Mouse (Mus musculus): ENCODE data around the gene Tex26. TPM values are rescaled to one million over a fixed set of nuclear protein-coding genes. Genes with fewer than 3 reads are reported as not detected.
A peak's percentile ranks its signal among the peaks of the same experiment; 100 is the strongest.

Tex26 gene
- total RNA-seq, 2 experiments from 2014 or later = 1.0 TPM; not detected in 1

GRCm38 (mm10) chr5:149474701-149475468 is 35.4 kb downstream of the Tex26 start:
- intact Hi-C loops (cut with DNase I) = no loop called here
- no peak for DNase-seq (ENCODE audit: extremely low spot score in 1 of 2, low spot score in 2 of 2)

- peak in 1 of 2 experiments; percentile 11 for DNase-seq (ENCODE audit: extremely low spot score in 1 of 2, low spot score in 2 of 2)
Measured at GRCm38 (mm10) chr5:149481920-149482319, 42.5 kb downstream of the Tex26 start.

DNA sequence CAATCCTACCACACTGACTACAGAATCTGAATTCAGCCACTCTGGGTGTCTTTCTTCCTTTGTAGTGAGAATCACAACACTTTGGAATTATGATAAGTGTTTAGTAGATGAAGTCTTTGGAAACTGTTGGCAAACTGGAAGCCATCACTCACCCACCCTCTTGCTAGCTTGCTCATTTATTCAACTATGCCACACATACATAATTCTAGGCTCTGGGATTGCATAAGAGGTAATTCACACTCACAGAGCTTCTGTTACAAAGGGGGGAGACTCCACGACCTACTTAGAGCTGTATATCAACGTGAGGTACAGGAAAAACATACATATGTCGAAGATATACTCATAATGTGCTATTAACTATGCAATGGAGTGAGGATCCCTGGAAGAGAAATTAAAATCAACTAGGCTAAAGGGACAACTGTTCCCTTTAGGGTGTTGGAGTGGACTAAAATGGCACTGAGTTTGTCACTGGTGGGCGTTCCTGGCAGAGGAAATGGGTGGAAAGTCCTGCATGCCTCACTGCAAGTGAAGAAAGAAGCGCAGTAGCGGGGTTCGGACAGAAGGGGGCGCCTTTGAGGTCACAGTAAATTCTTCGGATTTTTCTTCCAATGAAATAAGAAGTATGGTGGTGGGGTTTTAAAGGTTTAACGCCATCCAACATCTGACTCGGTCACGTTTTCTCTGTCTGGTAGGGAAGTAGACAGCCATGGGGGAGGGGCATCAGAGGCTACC is 44.0 kb downstream of the Tex26 start:
- intact Hi-C loops (cut with DNase I) = no loop called here
- DNase-seq (ENCODE audit: extremely low spot score in 1 of 2, low spot score in 2 of 2) = peak in 1 of 2 experiments; percentile 37

More at GRCm38 (mm10) chr5:149481920-149482319, 42.5 kb downstream of the Tex26 start:
- intact Hi-C loops (cut with DNase I) = no loop called here

DNA sequence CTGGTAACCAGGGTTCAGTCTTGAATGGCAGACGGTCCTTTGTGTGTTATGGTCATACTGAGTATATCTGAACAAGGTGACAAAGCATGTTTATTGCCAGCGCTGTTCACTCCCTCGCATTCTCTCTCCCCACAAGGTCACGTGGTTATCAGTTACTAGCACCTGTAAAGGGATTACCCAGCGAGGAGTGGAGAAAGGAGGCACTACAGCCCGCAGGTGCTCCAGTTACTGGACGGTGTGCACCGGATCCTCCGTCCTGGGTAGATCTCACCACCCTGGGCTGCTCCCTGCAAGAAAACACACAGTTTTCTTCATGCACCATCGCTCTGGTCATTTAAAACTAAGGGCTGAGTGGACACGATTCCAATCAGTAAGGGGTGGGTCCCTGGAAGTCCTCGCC is 44.8 kb downstream of the Tex26 start:
- intact Hi-C loops (cut with DNase I) = no loop called here
- DNase-seq (ENCODE audit: extremely low spot score in 1 of 2, low spot score in 2 of 2) = peak in 1 of 2 experiments; percentile 10

DNA sequence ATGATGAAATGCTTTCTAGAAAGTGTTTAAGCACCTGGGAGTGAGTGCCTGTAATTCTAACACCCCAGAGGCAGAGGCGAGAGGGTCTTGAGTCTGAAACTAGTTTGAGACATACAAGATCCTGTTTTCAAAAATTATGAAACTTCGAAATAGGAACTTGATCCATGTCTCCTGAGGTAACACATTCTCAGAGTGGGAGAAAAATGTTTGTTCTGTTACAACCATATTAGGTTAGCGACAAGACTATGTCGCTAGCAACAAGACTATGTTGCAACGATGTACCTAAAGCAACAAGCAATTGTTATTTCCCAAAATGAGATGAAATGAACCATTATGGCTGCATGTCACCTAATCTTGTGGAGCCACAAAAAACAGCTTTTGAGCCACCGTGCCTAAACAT is 46.0 kb downstream of the Tex26 start:
- DNase-seq (ENCODE audit: extremely low spot score in 1 of 2, low spot score in 2 of 2) = no peak
- intact Hi-C loops (cut with DNase I) = no loop called here

DNA sequence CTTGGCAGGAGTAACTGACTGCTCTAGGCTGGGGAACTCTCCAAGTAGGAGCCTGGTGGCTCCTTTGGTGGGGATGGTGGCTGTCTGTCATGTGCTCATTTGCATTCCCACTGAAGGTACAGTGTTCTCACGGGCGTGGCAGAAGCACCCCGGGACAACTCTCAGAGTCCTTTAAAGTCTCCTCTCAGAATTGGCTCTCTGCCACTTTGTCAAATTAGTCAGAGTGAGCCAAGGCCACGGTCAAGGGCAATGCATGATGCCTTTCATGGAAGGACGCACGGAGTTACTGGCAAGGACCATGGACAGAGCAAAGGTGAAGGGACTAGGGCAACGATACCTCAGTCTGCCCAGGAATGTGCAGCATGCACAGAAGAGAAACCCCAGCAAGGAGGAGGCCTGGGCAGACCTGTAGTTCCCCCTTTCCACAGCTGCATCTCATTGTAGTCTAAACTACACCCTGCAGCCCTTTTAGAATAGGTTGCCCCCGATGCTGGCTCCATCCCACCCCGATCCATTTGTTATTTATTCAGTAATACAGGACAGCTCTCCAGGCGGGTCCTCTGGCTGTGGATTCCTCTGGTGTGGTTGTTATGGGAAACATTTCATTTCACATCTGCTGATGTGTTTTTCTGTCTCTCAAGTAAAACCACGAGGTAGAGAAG is 49.0 kb downstream of the Tex26 start:
- DNase-seq (ENCODE audit: extremely low spot score in 1 of 2, low spot score in 2 of 2) = no peak
- intact Hi-C loops (cut with DNase I) = no loop called here

- intact Hi-C loops (cut with DNase I) = no loop called here
- DNase-seq (ENCODE audit: extremely low spot score in 1 of 2, low spot score in 2 of 2) = peak; percentile 76 to 86
Measured at GRCm38 (mm10) chr5:149489136-149489535, 49.7 kb downstream of the Tex26 start.

GRCm38 (mm10) chr5:149490275-149490674 is 50.8 kb downstream of the Tex26 start:
- intact Hi-C loops (cut with DNase I) = no loop called here
- DNase-seq (ENCODE audit: extremely low spot score in 1 of 2, low spot score in 2 of 2) = peak in 1 of 2 experiments; percentile 36

GRCm38 (mm10) chr5:149495655-149496054 is 56.2 kb downstream of the Tex26 start:
- intact Hi-C loops (cut with DNase I) = no loop called here
- DNase-seq (ENCODE audit: extremely low spot score in 1 of 2, low spot score in 2 of 2) = peak in 1 of 2 experiments; percentile 6

- peak in 1 of 2 experiments; percentile 27 for DNase-seq (ENCODE audit: extremely low spot score in 1 of 2, low spot score in 2 of 2)
- intact Hi-C loops (cut with DNase I) = no loop called here
Measured at GRCm38 (mm10) chr5:149496401-149497066, 57.1 kb downstream of the Tex26 start.

DNA sequence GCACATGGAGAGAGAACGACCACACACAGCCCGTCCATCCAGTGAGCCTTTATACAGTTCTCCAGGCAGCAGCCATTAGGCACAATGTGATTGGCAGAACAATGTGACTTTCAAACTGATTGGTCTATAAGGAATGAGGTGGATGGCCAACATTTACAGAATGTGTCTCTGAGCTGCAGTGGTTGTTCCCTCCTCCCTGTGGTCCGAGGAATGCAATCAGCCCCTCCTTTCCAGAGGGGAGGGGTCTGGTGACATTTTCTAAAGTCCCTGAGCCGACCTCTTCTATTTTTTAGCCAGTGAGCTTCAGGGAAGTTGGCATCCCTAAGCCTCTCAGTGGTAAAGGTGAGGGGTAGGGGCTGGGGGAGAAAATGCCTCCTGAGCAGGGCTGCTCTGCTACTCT is 60.5 kb downstream of the Tex26 start:
- DNase-seq (ENCODE audit: extremely low spot score in 1 of 2, low spot score in 2 of 2) = no peak
- intact Hi-C loops (cut with DNase I) = no loop called here

GRCm38 (mm10) chr5:149503423-149504175 is 64.1 kb downstream of the Tex26 start:
- DNase-seq (ENCODE audit: extremely low spot score in 1 of 2, low spot score in 2 of 2) = peak; percentile 46 to 50
- intact Hi-C loops (cut with DNase I) = no loop called here

- intact Hi-C loops (cut with DNase I) = no loop called here
- no peak for DNase-seq (ENCODE audit: extremely low spot score in 1 of 2, low spot score in 2 of 2)
Measured at GRCm38 (mm10) chr5:149504985-149505384, 65.5 kb downstream of the Tex26 start.

- intact Hi-C loops (cut with DNase I) = no loop called here
- DNase-seq (ENCODE audit: extremely low spot score in 1 of 2, low spot score in 2 of 2) = no peak
Measured at GRCm38 (mm10) chr5:149506033-149506432, 66.6 kb downstream of the Tex26 start.

DNA sequence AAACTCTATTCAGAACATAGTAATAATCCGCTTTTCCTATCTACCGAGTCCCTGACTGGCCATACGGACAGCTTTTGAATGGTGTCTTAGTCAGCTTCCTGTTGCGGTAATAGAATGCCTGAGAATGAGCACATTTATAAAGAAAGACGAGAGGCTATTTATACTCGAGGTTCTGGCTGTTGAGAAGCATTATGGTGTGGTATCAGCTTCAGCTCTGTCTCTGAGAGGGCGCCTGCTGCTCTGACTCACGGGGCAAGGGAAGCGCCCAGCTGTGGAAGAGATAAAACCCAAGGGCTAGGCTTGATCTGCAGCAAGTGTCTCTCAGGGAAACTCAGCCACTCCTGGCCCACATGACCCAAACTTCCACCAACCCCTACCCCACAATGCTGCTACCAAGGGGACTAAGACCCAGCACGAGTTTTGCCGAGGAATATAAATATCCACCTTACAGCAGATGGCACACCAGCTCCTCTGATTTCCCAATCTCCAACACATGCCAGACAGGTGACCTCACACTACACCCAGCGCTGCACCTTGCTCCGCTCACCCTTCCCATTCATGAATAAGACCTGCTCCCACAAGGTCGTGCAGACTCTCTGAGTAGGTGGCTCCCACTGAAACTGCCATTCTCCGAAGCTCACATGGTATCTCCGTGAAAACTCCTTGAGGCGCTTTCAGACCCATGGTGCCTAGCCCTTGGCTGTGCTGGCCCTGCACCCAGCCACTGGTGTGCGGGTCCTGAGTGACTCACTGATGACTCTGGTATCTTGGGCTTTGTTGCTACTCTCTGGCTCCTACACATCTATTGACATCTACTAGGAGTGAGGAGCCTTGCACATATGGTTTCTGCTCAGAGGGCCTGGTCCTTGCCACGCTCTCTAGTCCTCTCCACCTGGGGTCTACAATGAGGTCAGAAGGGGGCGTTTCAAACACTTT is 68.9 kb downstream of the Tex26 start:
- intact Hi-C loops (cut with DNase I) = no loop called here

GRCm38 (mm10) chr5:149510323-149510722 is 70.9 kb downstream of the Tex26 start:
- no peak for DNase-seq (ENCODE audit: extremely low spot score in 1 of 2, low spot score in 2 of 2)
- intact Hi-C loops (cut with DNase I) = no loop called here

More for the DNA sequence above, 68.9 kb downstream of the Tex26 start:
- DNase-seq (ENCODE audit: extremely low spot score in 1 of 2, low spot score in 2 of 2) = no peak

DNA sequence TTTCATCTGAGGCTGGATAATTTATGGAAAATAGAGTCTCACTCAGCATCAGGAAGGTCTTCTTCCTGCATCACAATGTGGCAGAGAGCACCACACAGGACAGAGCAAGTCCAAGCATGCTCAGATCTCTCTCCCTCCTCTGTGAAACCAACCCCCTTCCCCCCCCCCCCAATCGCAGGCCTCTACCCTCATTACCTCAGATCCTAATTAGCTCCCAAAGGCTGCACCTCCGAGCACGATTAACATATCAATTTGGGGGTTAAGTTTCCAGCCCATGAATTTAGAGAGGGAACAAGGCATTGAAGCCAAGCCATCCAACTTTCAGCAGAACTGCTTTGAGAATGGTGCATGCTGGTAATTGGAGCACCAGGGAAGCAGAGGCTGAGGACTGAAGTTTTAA is 73.2 kb downstream of the Tex26 start:
- intact Hi-C loops (cut with DNase I) = no loop called here

More for the DNA sequence above, 73.2 kb downstream of the Tex26 start:
- DNase-seq (ENCODE audit: extremely low spot score in 1 of 2, low spot score in 2 of 2) = no peak
